Mouse (Mus musculus) intestine, postnatal 0 days (tissue): ENCODE measurements at regions not wholly inside any gene's neighbourhood (a gene's known extent, or its start where the extent isn't known, plus 50 kb on each side); places are given as distances from the start of the nearest gene placed in this dataset.

Experiments
- ATAC-seq: fragments of 200-750 bp; cut with Nextera tagmentation; 2 replicates; pipeline ENCODE4 v1.8.0; 2017; ENCODE audit warnings: mild to moderate bottlenecking, moderate TSS enrichment, moderate library complexity
- H3K27ac ChIP-seq: fragments of 300-500 bp; sonication (generic); 2 replicates; pipeline ENCODE4 v1.5.1; 2014; ENCODE audit warnings: mild to moderate bottlenecking, low read depth, low read length, moderate library complexity
- H3K27me3 ChIP-seq: fragments of 300-500 bp; sonication (generic); replicated peaks from 2 replicates; pipeline ENCODE4 v1.6.1; 2014; ENCODE audit warnings: low read length, mixed read lengths; ENCODE audit not compliant: control insufficient read depth, insufficient read depth
- H3K36me3 ChIP-seq: fragments of 300-500 bp; sonication (generic); 2 replicates; pipeline ENCODE4 v1.6.1; 2014; ENCODE audit warnings: mild to moderate bottlenecking, moderate library complexity; ENCODE audit not compliant: control insufficient read depth, insufficient read depth
- H3K4me1 ChIP-seq: fragments of 300-500 bp; sonication (generic); replicated peaks from 2 replicates; pipeline ENCODE4 v1.6.1; 2014; ENCODE audit warnings: antibody characterized with exemption, low read length, mixed read lengths; ENCODE audit not compliant: control insufficient read depth, insufficient read depth
- H3K4me2 ChIP-seq: fragments of 300-500 bp; sonication (generic); replicated peaks from 2 replicates; pipeline ENCODE4 v1.6.1; 2014; ENCODE audit warnings: low read depth, mild to moderate bottlenecking, moderate library complexity
- H3K4me3 ChIP-seq: fragments of 300-500 bp; sonication (generic); 2 replicates; pipeline ENCODE4 v1.5.1; 2014; ENCODE audit warnings: low read depth, low read length
- H3K9ac ChIP-seq: fragments of 300-500 bp; sonication (generic); 2 replicates; pipeline ENCODE4 v1.6.1; 2014; ENCODE audit warnings: mild to moderate bottlenecking, low read depth, low read length
- H3K9me3 ChIP-seq: fragments of 300-500 bp; sonication (generic); 2 replicates; pipeline ENCODE4 v1.6.1; 2016; ENCODE audit warnings: mixed run types; ENCODE audit not compliant: control insufficient read depth
- CTCF ChIP-seq: sonication (generic); IDR thresholded peaks from 2 replicates; pipeline ENCODE4 v1.5.1; 2016; ENCODE audit warnings: low read depth, mild to moderate bottlenecking, control low read depth, antibody characterized with exemption, moderate library complexity
- WGBS: fragments of 180-500 bp; shearing (Covaris S2); extraction: QIAGEN DNeasy Blood & Tissue Kit; methylation state at CpG from one replicate; pipeline ENCODE4 v1.1.7; 2014; 5-methylcytosine and 5-hydroxymethylcytosine counted together

DNA sequence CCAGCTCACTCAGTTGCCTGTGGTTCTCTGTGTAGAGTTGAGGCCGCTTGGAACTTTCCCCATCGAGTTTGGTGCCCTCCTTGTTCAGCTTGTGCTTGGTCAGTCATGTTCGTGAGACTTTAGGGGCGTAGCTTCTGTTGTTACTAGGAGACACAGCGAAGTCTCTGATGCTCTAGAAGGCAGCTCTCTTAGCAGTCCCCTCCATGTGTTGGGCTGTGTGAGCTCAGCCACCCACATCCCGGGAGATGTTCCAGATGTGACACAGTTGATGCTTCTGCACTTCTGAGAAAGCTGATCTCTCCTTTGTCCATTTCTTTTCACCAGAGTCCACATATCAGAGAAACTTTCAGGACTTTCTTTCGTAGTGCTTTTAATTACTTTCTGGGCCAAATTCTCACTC lies 158.1 kb downstream of the Dact1 start:
- ATAC-seq: no peak
- H3K4me1 ChIP-seq: no peaks in the 10 kb centered on the region
- no peaks in the 10 kb centered on the region for H3K36me3 ChIP-seq
- WGBS: 73% methylated on average over 7 of the region's 7 CpGs
- TF ChIP-seq CTCF: no peak
- H3K27ac ChIP-seq: no peak overlapping the region
- no peaks in the 10 kb centered on the region for H3K9me3 ChIP-seq
- no peaks in the 10 kb centered on the region for H3K27me3 ChIP-seq
- H3K9ac ChIP-seq: no peak overlapping the region
- H3K4me2 ChIP-seq: no peak overlapping the region
- H3K4me3 ChIP-seq: no peak overlapping the region

- Histone ChIP-seq H3K4me3 (no peak overlapping the region), H3K27ac (no peak overlapping the region), H3K27me3 (no peaks in the 10 kb centered on the region), H3K9me3 (no peaks in the 10 kb centered on the region), H3K4me2 (no peak overlapping the region), H3K9ac (no peak overlapping the region), H3K36me3 (no peaks in the 10 kb centered on the region), H3K4me1 (no peaks in the 10 kb centered on the region)
- no peak for TF ChIP-seq CTCF
- 74% methylated on average over 6 of the region's 6 CpGs for WGBS
- ATAC-seq: no peak
Observed at GRCm38 (mm10) chr12:71468324-71468723, 158.6 kb downstream of the Dact1 start.

DNA sequence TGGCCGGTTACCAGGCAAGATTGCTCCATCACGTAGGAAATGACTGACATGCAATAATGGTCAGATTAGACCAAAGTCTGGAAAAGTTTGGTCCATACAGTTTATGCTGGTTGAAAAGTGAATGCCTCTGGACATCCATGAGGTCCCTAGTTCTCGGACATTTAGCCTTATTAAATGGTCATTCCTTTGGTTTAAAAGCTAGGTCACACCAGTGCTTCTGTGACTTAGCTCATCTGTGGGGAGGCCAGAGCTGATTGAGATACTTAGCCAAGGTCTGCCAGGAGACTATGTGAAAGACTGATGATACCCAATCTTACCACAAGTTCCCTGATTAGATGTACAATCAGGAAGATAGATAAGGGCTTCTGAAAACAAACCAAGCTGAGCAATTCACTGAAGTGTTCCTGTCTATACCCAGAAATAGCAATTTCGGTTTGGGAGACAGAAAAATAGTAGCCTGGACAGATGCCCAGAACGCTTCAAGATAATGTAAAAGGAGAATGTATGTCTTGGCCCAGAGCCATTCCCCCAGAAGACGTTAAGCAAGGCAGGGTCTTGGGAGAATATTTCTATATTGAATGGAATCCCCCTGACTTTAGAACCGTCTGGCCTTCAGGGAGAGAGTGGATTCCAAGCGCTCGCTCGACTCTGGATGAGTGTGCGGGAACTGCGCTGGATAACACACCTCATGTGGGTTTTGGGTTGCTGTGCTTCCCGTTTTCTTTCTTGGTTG lies 161.5 kb downstream of the Dact1 start:
- Histone ChIP-seq H3K4me1 (no peaks in the 10 kb centered on the region), H3K27me3 (no peaks in the 10 kb centered on the region), H3K4me3 (no peak overlapping the region), H3K27ac (no peak overlapping the region), H3K9ac (no peak overlapping the region), H3K36me3 (no peaks in the 10 kb centered on the region), H3K9me3 (no peaks in the 10 kb centered on the region), H3K4me2 (no peak overlapping the region)
- WGBS: 74% methylated on average over 13 of the region's 13 CpGs
- no peak for TF ChIP-seq CTCF
- no peak for ATAC-seq

- Histone ChIP-seq H3K4me3 (no peak overlapping the region), H3K4me2 (no peak overlapping the region), H3K27me3 (no peaks in the 10 kb centered on the region), H3K9me3 (no peaks in the 10 kb centered on the region), H3K4me1 (no peaks in the 10 kb centered on the region), H3K9ac (no peak overlapping the region), H3K27ac (no peak overlapping the region), H3K36me3 (no peaks in the 10 kb centered on the region)
- no peak for TF ChIP-seq CTCF
- 90% methylated on average over 4 of the region's 4 CpGs for WGBS
- no peak for ATAC-seq
Observed at GRCm38 (mm10) chr12:71471720-71472119, 162.0 kb downstream of the Dact1 start.

DNA sequence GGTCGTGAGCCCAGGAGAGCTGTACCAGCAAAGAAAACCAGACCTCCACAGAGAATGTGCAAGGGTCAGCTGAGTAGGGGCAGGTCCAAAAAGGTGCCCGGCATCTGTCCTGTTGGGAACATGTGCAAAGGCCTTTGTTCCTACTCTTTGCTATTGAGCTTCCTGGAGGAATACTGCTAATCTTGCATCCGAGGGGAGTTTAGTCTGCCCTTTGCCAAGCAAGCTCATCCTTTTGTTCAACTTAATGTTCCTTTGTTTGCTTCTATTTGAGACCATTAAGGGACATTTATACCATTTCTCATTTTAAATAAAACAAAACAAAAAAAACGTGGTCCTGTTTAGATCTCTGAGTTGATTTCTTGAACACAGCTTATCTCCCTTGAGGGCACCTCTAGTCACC lies 166.6 kb downstream of the Dact1 start:
- Histone ChIP-seq H3K9me3 (no peaks in the 10 kb centered on the region), H3K4me1 (no peaks in the 10 kb centered on the region), H3K27me3 (no peaks in the 10 kb centered on the region), H3K36me3 (no peaks in the 10 kb centered on the region), H3K27ac (no peak overlapping the region), H3K4me3 (no peak overlapping the region), H3K4me2 (no peak overlapping the region), H3K9ac (no peak overlapping the region)
- 62% methylated on average over 4 of the region's 4 CpGs for WGBS
- no peak for ATAC-seq
- TF ChIP-seq CTCF: no peak

- no peak overlapping the region for H3K27ac ChIP-seq
- WGBS: 20% methylated on average over 5 of the region's 5 CpGs
- ATAC-seq: no peak
Observed at GRCm38 (mm10) chr12:71477691-71478090, 168.0 kb downstream of the Dact1 start.

More at GRCm38 (mm10) chr12:71477691-71478090, 168.0 kb downstream of the Dact1 start:
- H3K36me3 ChIP-seq: no peaks in the 10 kb centered on the region
- no peak overlapping the region for H3K9ac ChIP-seq
- H3K4me2 ChIP-seq: no peak overlapping the region
- no peak overlapping the region for H3K4me3 ChIP-seq
- H3K4me1 ChIP-seq: no peaks in the 10 kb centered on the region
- H3K27me3 ChIP-seq: no peaks in the 10 kb centered on the region
- no peaks in the 10 kb centered on the region for H3K9me3 ChIP-seq
- no peak for TF ChIP-seq CTCF
